Mouse (Mus musculus) spleen, postnatal 4 days (tissue): Measurements from ENCODE around the gene Wdfy4.

Experiments used
- DNase-seq, 2 experiments: peaks; one replicate each; pipeline ENCODE4 v3.0.0; 2022; ENCODE audit warnings: low spot score in 2 of 2

The Wdfy4 gene

GRCm38 (mm10) chr14:33189849-33190423, 4.6 kb upstream of the Wdfy4 start:
- no peak for DNase-seq

- peak in 1 of 2 experiments; percentile 27 for DNase-seq
Observed at GRCm38 (mm10) chr14:33189230-33189629, 3.9 kb upstream of the Wdfy4 start.

- no peak for DNase-seq
Observed at GRCm38 (mm10) chr14:33187201-33187600, 1.9 kb upstream of the Wdfy4 start.

- DNase-seq = no peak
Observed at GRCm38 (mm10) chr14:33180102-33180501, 5.2 kb downstream of the Wdfy4 start.

- no peak for DNase-seq
Observed at GRCm38 (mm10) chr14:33175059-33175821, 10.1 kb downstream of the Wdfy4 start.

- DNase-seq = no peak
Observed at GRCm38 (mm10) chr14:33171942-33172341, 13.4 kb downstream of the Wdfy4 start.

GRCm38 (mm10) chr14:33168750-33169149, 16.6 kb downstream of the Wdfy4 start:
- no peak for DNase-seq

- no peak for DNase-seq
Observed at GRCm38 (mm10) chr14:33162238-33162637, 23.1 kb downstream of the Wdfy4 start.

GRCm38 (mm10) chr14:33158268-33158667, 27.0 kb downstream of the Wdfy4 start:
- no peak for DNase-seq

- no peak for DNase-seq
Observed at GRCm38 (mm10) chr14:33152941-33153340, 32.4 kb downstream of the Wdfy4 start.

- DNase-seq = peak in 1 of 2 experiments; percentile 67
Observed at GRCm38 (mm10) chr14:33146287-33146686, 39.0 kb downstream of the Wdfy4 start.

GRCm38 (mm10) chr14:33136843-33137242, 48.5 kb downstream of the Wdfy4 start:
- no peak for DNase-seq

- no peak for DNase-seq
Observed at GRCm38 (mm10) chr14:33135170-33135569, 50.1 kb downstream of the Wdfy4 start.

- no peak for DNase-seq
Observed at GRCm38 (mm10) chr14:33131044-33131758, 54.1 kb downstream of the Wdfy4 start.

GRCm38 (mm10) chr14:33116590-33116989, 68.7 kb downstream of the Wdfy4 start:
- DNase-seq = no peak

- no peak for DNase-seq
Observed at GRCm38 (mm10) chr14:33104809-33105208, 80.5 kb downstream of the Wdfy4 start.

GRCm38 (mm10) chr14:33101609-33102008, 83.7 kb downstream of the Wdfy4 start:
- no peak for DNase-seq

GRCm38 (mm10) chr14:33099926-33100325, 85.4 kb downstream of the Wdfy4 start:
- no peak for DNase-seq

GRCm38 (mm10) chr14:33099111-33099510, 86.2 kb downstream of the Wdfy4 start:
- no peak for DNase-seq

- DNase-seq = no peak
Observed at GRCm38 (mm10) chr14:33096462-33096861, 88.8 kb downstream of the Wdfy4 start.

GRCm38 (mm10) chr14:33083326-33083725, 102.0 kb downstream of the Wdfy4 start:
- no peak for DNase-seq

GRCm38 (mm10) chr14:33082301-33082700, 103.0 kb downstream of the Wdfy4 start:
- no peak for DNase-seq

GRCm38 (mm10) chr14:33081370-33081860, 103.9 kb downstream of the Wdfy4 start:
- no peak for DNase-seq
